9 mouse cellular contexts compared by ENCODE assay signal in genomic region chr5:114796299-114797012, GRCm38 (mm10). TPM values are rescaled to one million over a fixed set of nuclear protein-coding genes. Genes with fewer than 3 reads are reported as not detected.
A peak's percentile ranks its signal among the peaks of the same experiment; 100 is the strongest.
DNase-seq lines count a peak whose midpoint lies in the region; ATAC-seq and TF ChIP-seq lines count a peak whose summit lies in the region.
"Had no signal": no experiment of that assay in that cellular context is flagged by ENCODE, and none has a peak within 500 bp of the region (broad histone marks: within the 10 kb centered on the region; RNA-seq: fewer than 3 reads in every experiment).

No protein-coding gene starts in this region.

- TF ChIP-seq EP300 in liver, embryonic 14.5 days (IDR thresholded peaks at IDR 0.05; ENCODE audit: low read depth): no peak

- 11% methylated on average over 40 of the region's 40 CpGs for WGBS in heart, embryonic 14.5 days
- WGBS in forebrain, embryonic 12.5 days: 5% methylated on average over 40 of the region's 40 CpGs
- 61% methylated on average over 40 of the region's 40 CpGs for WGBS in liver, embryonic 14.5 days (ENCODE audit: insufficient replicate concordance)
- 18% methylated on average over 40 of the region's 40 CpGs for WGBS in stomach, embryonic 15.5 days

- H3K9ac ChIP-seq in heart, embryonic 14.5 days (ENCODE audit: low read length): peak overlapping the region; percentile 13; the same call in 1 of the 2 replicates
- H3K9ac ChIP-seq in forebrain, embryonic 12.5 days: peak overlapping the region; percentile 53
- no peak overlapping the region for H3K9ac ChIP-seq in liver, embryonic 14.5 days (replicated peaks)
- H3K9ac ChIP-seq in stomach, embryonic 15.5 days: no peak overlapping the region

- no peaks in the 10 kb centered on the region for H3K9me3 ChIP-seq in heart, embryonic 14.5 days (ENCODE audit: control insufficient read depth, low read length)
- H3K9me3 ChIP-seq in forebrain, embryonic 12.5 days: no peaks in the 10 kb centered on the region
- H3K9me3 ChIP-seq in liver, embryonic 14.5 days (ENCODE audit: control insufficient read depth, low read length): no peaks in the 10 kb centered on the region
- no peaks in the 10 kb centered on the region for H3K9me3 ChIP-seq in stomach, embryonic 15.5 days

- H3K27ac ChIP-seq in heart, embryonic 14.5 days (replicated peaks in 1 of 2; ENCODE audit: control insufficient read depth in 1 of 2, insufficient read depth in 1 of 2, low read depth in 2 of 2, low read length in 2 of 2): no peak overlapping the region
- peak overlapping the region; percentile 82 for H3K27ac ChIP-seq in forebrain, embryonic 12.5 days
- H3K27ac ChIP-seq in liver, embryonic 14.5 days: no peak overlapping the region
- no peak overlapping the region for H3K27ac ChIP-seq in stomach, embryonic 15.5 days

- H3K4me1 ChIP-seq in heart, embryonic 14.5 days (ENCODE audit: control insufficient read depth in 2 of 2, insufficient read depth in 2 of 2, low read length in 2 of 2): peaks cover 18 to 21% of the 10 kb centered on the region in 2 experiments
- H3K4me1 ChIP-seq in forebrain, embryonic 12.5 days: peaks cover 24% of the 10 kb centered on the region
- H3K4me1 ChIP-seq in liver, embryonic 14.5 days (replicated peaks; ENCODE audit: control insufficient read depth in 2 of 2, insufficient read depth in 2 of 2, low read length in 1 of 2): peaks cover 3 to 14% of the 10 kb centered on the region in 2 experiments
- H3K4me1 ChIP-seq in stomach, embryonic 15.5 days: peaks cover 14% of the 10 kb centered on the region; the same call in 1 of the 2 replicates

- H3K36me3 ChIP-seq in heart, embryonic 14.5 days (ENCODE audit: control insufficient read depth, insufficient read depth, low read length): peaks cover 72% of the 10 kb centered on the region
- H3K36me3 ChIP-seq in forebrain, embryonic 12.5 days (replicated peaks): peaks cover 57% of the 10 kb centered on the region
- peaks cover 40% of the 10 kb centered on the region for H3K36me3 ChIP-seq in liver, embryonic 14.5 days (replicated peaks; ENCODE audit: control insufficient read depth, insufficient read depth, low read depth)
- H3K36me3 ChIP-seq in stomach, embryonic 15.5 days: peaks cover 25% of the 10 kb centered on the region

- TF ChIP-seq CTCF in brain, embryonic 14.5 days (IDR thresholded peaks at IDR 0.05; ENCODE audit: borderline replicate concordance, extremely low read depth, insufficient read depth, insufficient read length): no peak
- TF ChIP-seq CTCF in liver, embryonic 14.5 days (IDR thresholded peaks at IDR 0.05; ENCODE audit: low read depth): no peak

- H3K4me3 ChIP-seq in heart, embryonic 14.5 days (ENCODE audit: control insufficient read depth in 1 of 2, insufficient read depth in 1 of 2, low read depth in 1 of 2, low read length in 2 of 2): peak overlapping the region; percentile 36 to 39
- H3K4me3 ChIP-seq in forebrain, embryonic 12.5 days (replicated peaks): peak overlapping the region; percentile 42
- peak overlapping the region in 1 of 2 experiments; percentile 49; a peak in 2 of 4 replicates for H3K4me3 ChIP-seq in liver, embryonic 14.5 days (ENCODE audit: insufficient read depth in 1 of 2, low read depth in 2 of 2, low read length in 2 of 2)
- H3K4me3 ChIP-seq in stomach, embryonic 15.5 days (replicated peaks): peak overlapping the region; percentile 31

- no peak for DNase-seq in heart, adult 8-10 months (ENCODE audit: low spot score)
- DNase-seq in brain, embryonic 14.5 days (ENCODE audit: low read depth): peak; percentile 82
- DNase-seq in liver, embryonic 14.5 days (ENCODE audit: low read depth in 3 of 3, low spot score in 3 of 3): no peak
- DNase-seq in adrenal gland, postnatal 10 days: no peak
- no peak for DNase-seq in layer of hippocampus, adult 11-12 months (ENCODE audit: low spot score)

- ATAC-seq in heart, embryonic 14.5 days (ENCODE audit: insufficient number of reproducible peaks, insufficient read depth, low FRiP score, low read depth): no peak
- peak; percentile 68 for ATAC-seq in forebrain, embryonic 12.5 days (ENCODE audit: low FRiP score)
- no peak for ATAC-seq in liver, embryonic 14.5 days (ENCODE audit: insufficient read depth)
- ATAC-seq in stomach, embryonic 15.5 days (ENCODE audit: insufficient read depth, low FRiP score, low read depth): peak; percentile 19; the same call in 1 of the 2 replicates

- TF ChIP-seq POLR2A in brain, embryonic 14.5 days (IDR thresholded peaks at IDR 0.05; ENCODE audit: borderline replicate concordance, extremely low read depth, insufficient read depth, insufficient read length, poor library complexity, severe bottlenecking): no peak

- peak overlapping the region; percentile 73 for H3K4me2 ChIP-seq in heart, embryonic 14.5 days (ENCODE audit: low read length)
- H3K4me2 ChIP-seq in forebrain, embryonic 12.5 days: peak overlapping the region; percentile 68
- peak overlapping the region; percentile 33 for H3K4me2 ChIP-seq in liver, embryonic 14.5 days (ENCODE audit: low read depth)
- H3K4me2 ChIP-seq in stomach, embryonic 15.5 days: peak overlapping the region; percentile 56

- H3K27me3 ChIP-seq in heart, embryonic 14.5 days (ENCODE audit: control insufficient read depth, insufficient read depth, low read length): no peaks in the 10 kb centered on the region
- no peaks in the 10 kb centered on the region for H3K27me3 ChIP-seq in forebrain, embryonic 12.5 days
- no peaks in the 10 kb centered on the region for H3K27me3 ChIP-seq in liver, embryonic 14.5 days (ENCODE audit: control insufficient read depth, insufficient read depth, low read length)
- H3K27me3 ChIP-seq in stomach, embryonic 15.5 days (replicated peaks): no peaks in the 10 kb centered on the region

RNA-seq across cellular contexts. Expression of gene Git2, which starts 21.1 kb away (rescaled TPM):
- 32.6 TPM in 2 replicates for polyA plus RNA-seq in heart, embryonic 14.5 days (2014; fragmentation: Nextera tagmentation; extraction: Ambion mirVana)
- 10 to 100 TPM; 27.9 to 34.6 (median 30.5) TPM for total RNA-seq in heart, adult 8-10 months (2022)
- 48.6 and 57.5 TPM in 2 replicates for polyA plus RNA-seq in brain, embryonic 14.5 days (2012; rRNA removed)
- 43.0 and 50.4 TPM in 2 replicates for polyA plus RNA-seq in forebrain, embryonic 12.5 days (2016; fragmentation: Nextera tagmentation; extraction: Ambion mirVana)
- 12.7 and 13.7 TPM in 2 replicates for polyA plus RNA-seq in liver, embryonic 14.5 days (2012; rRNA removed)
- 12.1 and 12.7 TPM in 2 replicates for polyA plus RNA-seq in liver, embryonic 14.5 days (2014; fragmentation: Nextera tagmentation; extraction: Ambion mirVana)
- 36.7 and 39.8 TPM in 2 replicates for polyA plus RNA-seq in stomach, embryonic 15.5 days (2015; fragmentation: Nextera tagmentation; extraction: Ambion mirVana)
- total RNA-seq in adrenal gland, postnatal 10 days (2021): 10 to 100 TPM; 45.3 to 63.5 TPM

RNA-seq across cellular contexts. Expression of gene Ankrd13a, which starts 22.0 kb away (rescaled TPM):
- 41.2 and 42.3 TPM in 2 replicates for polyA plus RNA-seq in heart, embryonic 14.5 days (2014; fragmentation: Nextera tagmentation; extraction: Ambion mirVana)
- total RNA-seq in heart, adult 8-10 months (2022): 10 to 100 TPM; 28.0 to 34.3 (median 30.1) TPM
- 51.3 and 58.6 TPM in 2 replicates for polyA plus RNA-seq in brain, embryonic 14.5 days (2012; rRNA removed)
- polyA plus RNA-seq in forebrain, embryonic 12.5 days (2016; fragmentation: Nextera tagmentation; extraction: Ambion mirVana): 60.4 and 61.1 TPM in 2 replicates
- polyA plus RNA-seq in liver, embryonic 14.5 days (2012; rRNA removed): 29.9 and 38.6 TPM in 2 replicates
- 46.6 and 59.1 TPM in 2 replicates for polyA plus RNA-seq in liver, embryonic 14.5 days (2014; fragmentation: Nextera tagmentation; extraction: Ambion mirVana)
- 48.9 and 49.0 TPM in 2 replicates for polyA plus RNA-seq in stomach, embryonic 15.5 days (2015; fragmentation: Nextera tagmentation; extraction: Ambion mirVana)
- total RNA-seq in adrenal gland, postnatal 10 days (2021): 10 to 100 TPM; 91.7 to 95.0 TPM

RNA-seq across cellular contexts. Expression of gene 1500011B03Rik, which starts 26.8 kb away (rescaled TPM):
- polyA plus RNA-seq in heart, embryonic 14.5 days (2014; fragmentation: Nextera tagmentation; extraction: Ambion mirVana): 52.5 and 58.7 TPM in 2 replicates
- 1 to 10 TPM; 3.6 to 6.3 (median 4.7) TPM for total RNA-seq in heart, adult 8-10 months (2022)
- 204 and 243 TPM in 2 replicates for polyA plus RNA-seq in brain, embryonic 14.5 days (2012; rRNA removed)
- 160 and 163 TPM in 2 replicates for polyA plus RNA-seq in forebrain, embryonic 12.5 days (2016; fragmentation: Nextera tagmentation; extraction: Ambion mirVana)
- polyA plus RNA-seq in liver, embryonic 14.5 days (2012; rRNA removed): 15.5 and 17.5 TPM in 2 replicates
- 31.9 and 36.0 TPM in 2 replicates for polyA plus RNA-seq in liver, embryonic 14.5 days (2014; fragmentation: Nextera tagmentation; extraction: Ambion mirVana)
- 78.6 and 82.0 TPM in 2 replicates for polyA plus RNA-seq in stomach, embryonic 15.5 days (2015; fragmentation: Nextera tagmentation; extraction: Ambion mirVana)
- 10 to 100 TPM; 39.1 to 55.8 TPM for total RNA-seq in adrenal gland, postnatal 10 days (2021)

RNA-seq across cellular contexts. Expression of gene 4930519G04Rik, which starts 57.0 kb away (rescaled TPM):
- not detected in 2 replicates for polyA plus RNA-seq in heart, embryonic 14.5 days (2014; fragmentation: Nextera tagmentation; extraction: Ambion mirVana)
- total RNA-seq in heart, adult 8-10 months (2022): not detected
- not detected in 2 replicates for polyA plus RNA-seq in brain, embryonic 14.5 days (2012; rRNA removed)
- not detected in 2 replicates for polyA plus RNA-seq in forebrain, embryonic 12.5 days (2016; fragmentation: Nextera tagmentation; extraction: Ambion mirVana)
- not detected in 2 replicates for polyA plus RNA-seq in liver, embryonic 14.5 days (2012; rRNA removed)
- polyA plus RNA-seq in liver, embryonic 14.5 days (2014; fragmentation: Nextera tagmentation; extraction: Ambion mirVana): not detected in 2 replicates
- not detected in 2 replicates for polyA plus RNA-seq in stomach, embryonic 15.5 days (2015; fragmentation: Nextera tagmentation; extraction: Ambion mirVana)
- not detected for total RNA-seq in adrenal gland, postnatal 10 days (2021)
- total RNA-seq: MEL had no signal

Comparison
In these comparisons a context has a peak if more than half of its experiments do, and no peak if none do; other contexts are left out.
1. ATAC-seq: peak in forebrain, embryonic 12.5 days (single experiment) and stomach, embryonic 15.5 days (single experiment); none in heart, embryonic 14.5 days (single experiment) and liver, embryonic 14.5 days (single experiment).
2. H3K9ac ChIP-seq: peak in heart, embryonic 14.5 days (single experiment) and forebrain, embryonic 12.5 days (single experiment); none in liver, embryonic 14.5 days (single experiment) and stomach, embryonic 15.5 days (single experiment).
3. Peak in every context shown above with its lines, with median percentiles within 50 percentile points of each other: H3K4me2 ChIP-seq.